Mouse (Mus musculus) intestine, embryonic 16.5 days (tissue): Measurements from ENCODE around the gene Cerk. TPM values are rescaled to one million over a fixed set of nuclear protein-coding genes. Genes with fewer than 3 reads are reported as not detected.

Experiments
- ATAC-seq: fragments of 200-750 bp; cut with Nextera tagmentation; 2 replicates; pipeline ENCODE4 v1.8.0; 2017; ENCODE audit warnings: moderate TSS enrichment, moderate library complexity
- H3K27ac ChIP-seq: fragments of 300-500 bp; sonication (generic); 2 replicates; pipeline ENCODE4 v1.5.1; 2014; ENCODE audit warnings: mild to moderate bottlenecking, low read length
- H3K27me3 ChIP-seq: fragments of 300-500 bp; sonication (generic); replicated peaks from 2 replicates; pipeline ENCODE4 v1.6.1; 2014; ENCODE audit warnings: low read length, control low read depth, mixed read lengths; ENCODE audit not compliant: control insufficient read depth, insufficient read depth
- H3K36me3 ChIP-seq: fragments of 300-500 bp; sonication (generic); 2 replicates; pipeline ENCODE4 v1.6.1; 2014; ENCODE audit warnings: low read length, control low read depth; ENCODE audit not compliant: control insufficient read depth, insufficient read depth
- H3K4me1 ChIP-seq: fragments of 300-500 bp; sonication (generic); 2 replicates; pipeline ENCODE4 v1.6.1; 2014; ENCODE audit warnings: low read length, control low read depth, mixed read lengths; ENCODE audit not compliant: control insufficient read depth, insufficient read depth
- H3K4me2 ChIP-seq: fragments of 300-500 bp; sonication (generic); 2 replicates; pipeline ENCODE4 v1.6.1; 2014; ENCODE audit warnings: low read depth, low read length, control low read depth
- H3K4me3 ChIP-seq: fragments of 300-500 bp; sonication (generic); 2 replicates; pipeline ENCODE4 v1.5.1; 2014; ENCODE audit warnings: mild to moderate bottlenecking, low read length
- H3K9ac ChIP-seq: fragments of 300-500 bp; sonication (generic); 2 replicates; pipeline ENCODE4 v1.6.1; 2014; ENCODE audit warnings: low read depth, low read length
- H3K9me3 ChIP-seq: fragments of 300-500 bp; sonication (generic); 2 replicates; pipeline ENCODE4 v1.6.1; 2016; ENCODE audit warnings: low read length, control low read depth; ENCODE audit not compliant: control insufficient read depth
- WGBS: fragments of 180-500 bp; shearing (Covaris S2); extraction: QIAGEN DNeasy Blood & Tissue Kit; methylation state at CpG from one replicate; pipeline ENCODE4 v1.1.7; 2014; 5-methylcytosine and 5-hydroxymethylcytosine counted together
- polyA plus RNA-seq: library from polyadenylated mRNA; unstranded; fragments of >200 nt; fragmentation: Nextera tagmentation; extraction: Ambion mirVana; gene quantifications from 2 replicates; pipeline ENCODE4 v1.2.1, GENCODE M21; 2015

The Cerk gene
- polyA plus RNA-seq, 1 experiment from 2014 or later: 7.9 TPM

DNA sequence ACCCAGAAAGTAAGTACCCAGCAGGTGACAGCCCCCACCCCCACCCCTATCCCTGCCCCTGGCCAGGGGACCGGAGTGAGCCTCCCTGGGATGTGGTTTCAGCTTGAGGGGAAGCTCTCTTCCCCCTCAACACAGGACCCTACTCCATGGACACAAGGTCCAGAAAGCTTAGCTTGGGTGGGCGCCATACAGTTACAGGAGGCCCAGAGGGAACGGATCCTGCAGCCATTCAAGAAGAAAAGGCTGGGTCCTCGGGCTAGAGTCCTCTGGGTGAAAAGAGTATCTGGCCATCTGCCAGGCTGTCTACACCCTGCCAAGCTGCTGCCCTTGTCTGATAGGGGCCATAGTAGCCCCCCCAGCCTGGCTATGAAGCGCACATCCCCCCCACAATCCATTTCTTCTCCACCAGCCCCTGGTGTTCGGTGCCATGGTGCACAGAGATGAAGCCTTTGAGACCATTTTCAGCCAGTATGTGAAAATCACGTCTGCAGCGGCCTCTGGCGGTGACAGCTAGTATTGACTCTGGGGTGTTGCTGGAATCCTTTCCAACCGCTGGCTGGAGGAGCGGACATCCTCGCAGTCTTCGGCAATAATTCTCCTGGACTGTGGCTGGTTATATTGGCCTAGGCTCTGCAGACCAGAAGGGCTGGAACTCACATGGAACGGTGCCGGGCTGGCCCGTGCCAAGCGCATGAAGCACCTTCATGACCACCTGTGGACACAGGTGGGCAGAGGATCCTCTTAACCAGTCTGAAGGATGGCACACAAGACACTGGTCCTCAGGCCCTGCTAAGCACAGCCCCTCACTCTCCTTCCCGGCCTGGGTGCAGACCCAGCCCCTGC lies 50.8 kb downstream of the Cerk start:
- Histone ChIP-seq H3K4me3 (no peak overlapping the region), H3K4me2 (no peak overlapping the region), H3K9me3 (no peaks in the 10 kb centered on the region), H3K27ac (no peak overlapping the region), H3K27me3 (no peaks in the 10 kb centered on the region), H3K4me1 (no peaks in the 10 kb centered on the region), H3K9ac (no peak overlapping the region), H3K36me3 (peaks cover 7% of the 10 kb centered on the region; the same call in 1 of the 2 replicates)
- peak; percentile 37; the same call in 1 of the 2 replicates for ATAC-seq
- 37% methylated on average over 18 of the region's 18 CpGs for WGBS

DNA sequence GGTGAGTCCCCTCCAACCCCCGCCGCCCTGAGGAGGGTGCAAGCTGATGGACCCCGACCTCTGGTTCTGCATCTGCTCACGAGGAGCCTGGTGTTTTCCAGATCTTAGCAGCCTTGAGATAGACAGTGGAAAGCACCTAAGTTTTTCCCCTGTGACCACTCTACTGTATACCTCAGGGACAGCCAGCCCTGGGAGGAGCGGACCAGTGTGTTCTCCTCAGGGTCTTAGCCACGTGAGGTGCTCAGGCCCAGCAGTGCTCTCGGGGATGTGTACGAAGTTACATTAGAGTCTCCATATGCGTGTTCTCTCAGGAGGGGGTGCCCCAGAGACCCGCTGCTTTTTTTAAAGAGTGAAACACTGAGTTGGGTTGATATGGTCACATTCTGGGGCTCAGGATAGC lies 55.3 kb downstream of the Cerk start:
- Histone ChIP-seq H3K4me2 (no peak overlapping the region), H3K27ac (no peak overlapping the region), H3K9me3 (no peaks in the 10 kb centered on the region), H3K27me3 (no peaks in the 10 kb centered on the region), H3K9ac (no peak overlapping the region), H3K4me3 (no peak overlapping the region), H3K4me1 (no peaks in the 10 kb centered on the region), H3K36me3 (peaks cover 15% of the 10 kb centered on the region)
- ATAC-seq: no peak
- WGBS: 95% methylated on average over 10 of the region's 10 CpGs

DNA sequence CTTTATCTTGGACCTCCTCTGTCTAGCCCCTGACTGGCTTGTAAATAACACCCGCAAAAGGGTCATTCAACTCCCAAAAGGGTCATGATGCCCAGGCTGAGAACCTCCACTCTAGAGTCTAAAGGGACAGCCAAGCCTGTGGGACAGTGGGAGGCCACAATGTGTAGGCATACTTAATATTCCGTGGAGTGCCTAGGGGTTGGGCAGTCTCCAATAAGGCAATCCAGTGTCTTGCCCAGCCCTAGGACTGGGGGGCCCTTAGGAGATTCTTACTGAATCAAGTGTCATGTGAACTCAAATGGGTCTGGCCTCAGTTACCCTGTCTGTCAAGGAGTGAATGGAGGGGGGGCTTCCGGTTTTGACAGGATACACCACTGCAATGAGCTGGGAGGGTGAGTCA lies 56.9 kb downstream of the Cerk start:
- H3K9ac ChIP-seq: no peak overlapping the region
- peaks cover 20% of the 10 kb centered on the region for H3K36me3 ChIP-seq
- no peaks in the 10 kb centered on the region for H3K9me3 ChIP-seq
- no peaks in the 10 kb centered on the region for H3K27me3 ChIP-seq
- WGBS: 86% methylated on average over 3 of the region's 3 CpGs
- no peaks in the 10 kb centered on the region for H3K4me1 ChIP-seq
- H3K4me3 ChIP-seq: no peak overlapping the region
- no peak for ATAC-seq
- H3K27ac ChIP-seq: no peak overlapping the region
- no peak overlapping the region for H3K4me2 ChIP-seq

DNA sequence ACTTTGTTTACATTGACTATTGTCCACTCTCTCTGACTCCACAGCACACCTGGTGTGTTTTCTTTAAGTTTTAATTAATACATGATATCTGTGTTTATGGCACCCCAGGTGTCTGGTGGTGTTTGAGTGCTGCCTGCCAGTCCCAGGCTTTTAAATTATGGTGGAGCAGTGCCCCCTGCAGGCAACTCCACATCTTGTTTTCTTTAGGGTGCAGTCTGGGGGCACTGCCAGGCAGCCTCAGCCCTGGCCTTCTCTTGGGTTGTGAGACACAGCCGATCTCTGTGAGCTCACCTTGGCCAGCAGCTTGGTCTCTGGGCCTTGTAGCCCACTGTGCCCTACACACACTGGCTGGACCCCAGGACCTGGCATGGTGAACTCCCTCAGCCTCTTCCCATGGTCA lies 61.6 kb downstream of the Cerk start:
- Histone ChIP-seq H3K27me3 (no peaks in the 10 kb centered on the region), H3K27ac (no peak overlapping the region), H3K4me1 (no peaks in the 10 kb centered on the region), H3K4me3 (no peak overlapping the region), H3K4me2 (no peak overlapping the region), H3K36me3 (peaks cover 18% of the 10 kb centered on the region), H3K9me3 (no peaks in the 10 kb centered on the region), H3K9ac (no peak overlapping the region)
- ATAC-seq: peak; percentile 68
- WGBS: 43% methylated on average over 1 of the region's 1 CpGs

DNA sequence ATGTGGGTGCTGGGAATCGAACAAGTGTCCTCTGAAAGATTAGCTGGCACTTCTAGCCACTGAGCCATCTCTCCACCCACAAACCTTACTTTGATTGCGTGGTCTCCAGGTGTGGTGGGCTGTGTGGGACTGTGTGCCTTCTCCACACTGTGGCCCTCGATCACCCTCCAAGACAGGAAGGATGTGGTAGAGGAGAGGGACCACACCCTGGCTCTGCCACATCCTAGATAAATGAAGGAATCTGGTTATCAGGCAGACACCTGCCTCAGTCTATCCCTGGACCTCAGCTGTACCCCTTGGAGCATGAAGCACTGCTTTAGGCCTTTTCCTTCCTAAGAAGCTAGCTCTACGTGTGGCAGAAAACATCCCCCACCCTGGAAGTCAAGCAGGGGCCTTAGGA lies 62.5 kb downstream of the Cerk start:
- H3K27me3 ChIP-seq: no peaks in the 10 kb centered on the region
- H3K4me1 ChIP-seq: no peaks in the 10 kb centered on the region
- H3K4me3 ChIP-seq: no peak overlapping the region
- no peaks in the 10 kb centered on the region for H3K9me3 ChIP-seq
- H3K36me3 ChIP-seq: peaks cover 18% of the 10 kb centered on the region
- WGBS: 85% methylated on average over 4 of the region's 4 CpGs
- H3K4me2 ChIP-seq: no peak overlapping the region
- no peak for ATAC-seq
- H3K9ac ChIP-seq: no peak overlapping the region
- H3K27ac ChIP-seq: no peak overlapping the region

DNA sequence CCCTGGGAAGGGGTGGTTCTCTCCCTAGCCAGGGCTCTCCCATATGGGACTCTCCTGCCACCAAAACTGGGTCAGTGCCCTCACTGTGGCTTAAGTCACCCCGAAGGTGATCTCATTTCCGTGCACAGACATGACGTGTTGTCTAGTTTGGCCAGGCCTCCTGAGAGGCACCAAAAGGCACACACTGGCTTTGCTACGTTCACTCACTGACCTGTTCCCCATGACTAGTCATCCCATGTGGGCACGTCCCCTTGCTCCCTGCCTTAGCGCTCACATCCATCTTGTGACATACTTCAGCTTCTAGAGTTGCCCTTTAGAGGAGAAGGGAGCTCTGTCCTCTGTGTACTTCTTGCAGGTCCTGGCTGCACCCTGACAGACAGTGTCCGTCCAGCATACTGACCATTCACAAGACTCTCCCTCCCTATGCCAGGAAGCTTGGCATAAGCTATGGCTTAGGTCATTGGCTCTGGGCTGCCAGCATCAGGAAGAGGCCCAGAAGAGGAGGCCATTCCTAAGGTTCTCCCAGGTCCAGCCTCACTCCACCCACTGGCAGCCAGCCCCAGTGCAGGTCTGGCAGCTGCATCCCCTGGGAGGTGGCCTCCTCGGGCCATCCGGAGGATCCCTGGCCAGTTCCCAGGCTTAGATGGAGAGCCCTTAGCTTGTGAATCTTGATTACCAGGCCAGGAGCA lies 63.5 kb downstream of the Cerk start:
- no peaks in the 10 kb centered on the region for H3K27me3 ChIP-seq
- peaks cover 11% of the 10 kb centered on the region for H3K36me3 ChIP-seq
- no peaks in the 10 kb centered on the region for H3K4me1 ChIP-seq
- no peak overlapping the region for H3K4me3 ChIP-seq
- H3K4me2 ChIP-seq: no peak overlapping the region
- no peak overlapping the region for H3K9ac ChIP-seq
- WGBS: 86% methylated on average over 9 of the region's 9 CpGs
- no peak overlapping the region for H3K27ac ChIP-seq
- no peaks in the 10 kb centered on the region for H3K9me3 ChIP-seq
- ATAC-seq: no peak

DNA sequence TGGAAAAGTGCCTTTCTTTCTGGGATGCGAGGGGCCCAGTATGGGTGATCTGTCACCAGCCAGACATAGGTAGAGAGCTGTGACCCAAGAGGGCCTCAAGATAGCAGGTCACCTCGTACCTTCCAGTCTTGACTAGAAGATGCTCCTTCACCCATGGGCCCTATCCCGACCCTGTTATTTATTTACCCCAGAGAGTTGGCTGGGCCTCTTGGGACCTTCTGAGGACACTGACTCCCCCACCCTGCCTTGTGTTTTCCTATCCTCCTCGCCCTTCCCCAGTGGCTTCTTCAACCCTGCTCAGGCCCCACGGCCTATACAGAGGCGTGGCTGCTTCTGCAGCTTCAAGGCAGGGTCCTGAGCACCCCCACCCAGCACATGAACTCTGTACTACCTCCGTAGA lies 66.8 kb downstream of the Cerk start:
- WGBS: 85% methylated on average over 7 of the region's 7 CpGs
- no peak for ATAC-seq

DNA sequence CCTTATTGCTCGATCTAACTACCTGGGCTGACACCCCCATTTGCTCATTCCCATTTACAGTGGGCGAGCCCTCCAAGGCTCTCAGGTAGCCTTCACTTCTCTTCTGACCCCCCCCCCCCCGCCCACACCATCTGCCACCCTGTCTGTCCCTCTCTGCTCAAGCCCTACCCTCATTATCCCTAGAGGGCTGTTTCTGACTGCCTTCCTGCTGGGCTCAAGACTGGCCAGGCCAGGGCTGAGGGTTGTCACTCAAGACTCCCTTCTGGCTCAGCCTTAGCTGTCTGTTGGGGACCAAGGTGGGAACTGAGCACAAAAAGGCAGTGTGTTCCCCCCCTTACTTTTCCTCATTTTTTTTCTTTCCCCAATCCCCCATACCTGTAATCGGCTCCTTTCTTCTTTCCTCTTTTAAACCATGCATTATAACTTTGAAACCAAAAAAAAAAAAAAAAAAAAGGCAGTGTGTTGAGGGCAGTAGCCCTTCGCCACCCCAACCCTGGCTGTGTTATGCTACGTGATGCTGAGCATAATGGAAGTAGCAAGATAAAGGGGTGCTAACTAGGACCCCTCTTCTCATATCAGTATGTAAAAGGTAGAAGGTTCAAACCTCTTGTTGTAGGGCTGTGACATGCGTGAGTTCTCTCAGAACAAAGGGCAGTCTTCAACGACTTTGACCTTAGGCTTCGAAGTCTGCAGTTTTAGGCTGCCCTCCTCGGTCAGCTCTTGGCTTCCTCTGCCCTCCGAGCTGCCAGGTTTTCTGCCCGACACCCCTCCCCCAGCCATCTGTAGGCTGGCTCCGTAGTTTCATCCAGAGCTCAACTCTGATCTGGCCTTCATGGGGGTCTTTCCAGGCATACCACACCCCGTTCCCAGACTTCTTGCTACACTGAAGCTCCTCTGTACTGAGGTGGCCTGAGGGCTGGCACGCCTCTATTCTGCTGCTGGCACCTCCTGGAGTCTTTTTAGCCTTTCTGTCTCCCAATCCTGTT lies 68.5 kb downstream of the Cerk start:
- no peak for ATAC-seq
- Histone ChIP-seq H3K4me1 (peaks cover 25% of the 10 kb centered on the region), H3K4me2 (no peak overlapping the region), H3K27me3 (no peaks in the 10 kb centered on the region), H3K27ac (no peak overlapping the region), H3K36me3 (peaks cover 2% of the 10 kb centered on the region; the same call in 1 of the 2 replicates), H3K9ac (no peak overlapping the region), H3K4me3 (no peak overlapping the region), H3K9me3 (no peaks in the 10 kb centered on the region)
- WGBS: 67% methylated on average over 14 of the region's 15 CpGs

More for the DNA sequence above, 66.8 kb downstream of the Cerk start:
- no peak overlapping the region for H3K4me2 ChIP-seq
- H3K36me3 ChIP-seq: peaks cover 6% of the 10 kb centered on the region; the same call in 1 of the 2 replicates
- H3K4me1 ChIP-seq: peaks cover 11% of the 10 kb centered on the region; the same call in 1 of the 2 replicates
- H3K27me3 ChIP-seq: no peaks in the 10 kb centered on the region
- no peak overlapping the region for H3K4me3 ChIP-seq
- no peak overlapping the region for H3K9ac ChIP-seq
- no peak overlapping the region for H3K27ac ChIP-seq
- H3K9me3 ChIP-seq: no peaks in the 10 kb centered on the region

DNA sequence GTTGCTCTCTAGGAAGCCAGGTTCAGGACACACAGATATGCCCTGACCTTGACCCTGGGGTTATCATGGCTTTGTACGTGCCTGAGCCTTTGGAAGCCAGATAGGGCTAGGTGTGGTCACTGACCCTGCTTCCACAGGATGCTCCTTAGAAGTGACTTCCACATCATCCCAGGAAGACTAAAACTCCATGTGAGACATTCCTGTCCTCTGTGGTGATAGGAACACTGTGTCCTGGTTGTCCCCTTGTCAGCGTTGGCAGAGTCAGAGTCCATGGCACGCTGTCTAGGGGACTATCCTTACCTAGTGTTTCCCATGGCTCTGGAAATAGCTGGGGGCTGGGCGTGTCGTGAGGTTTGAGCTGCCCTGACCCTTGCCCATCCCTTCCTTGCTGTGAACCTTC lies 69.5 kb downstream of the Cerk start:
- no peak overlapping the region for H3K9ac ChIP-seq
- no peak for ATAC-seq
- H3K4me1 ChIP-seq: peaks cover 27% of the 10 kb centered on the region
- no peaks in the 10 kb centered on the region for H3K36me3 ChIP-seq
- no peak overlapping the region for H3K27ac ChIP-seq
- H3K4me2 ChIP-seq: no peak overlapping the region
- H3K4me3 ChIP-seq: no peak overlapping the region
- H3K27me3 ChIP-seq: no peaks in the 10 kb centered on the region
- H3K9me3 ChIP-seq: no peaks in the 10 kb centered on the region
- WGBS: 54% methylated on average over 5 of the region's 5 CpGs
